Mouse (Mus musculus): ENCODE data around the gene Gm10354. TPM values are rescaled to one million over a fixed set of nuclear protein-coding genes. Genes with fewer than 3 reads are reported as not detected.
"Not testable (repeated sequence)": the region's sequence is repeated elsewhere in the genome, so short reads cannot be mapped to it uniquely, and the experiment has no call there.

Gene Gm10354
- total RNA-seq, 1 experiment = not detected

- in situ Hi-C loops (cut with MboI; ENCODE audit: low sequenced_read_pairs in 2 of 2, unreplicated experiment in 2 of 2) = not testable (repeated sequence)
These were observed 26.1 kb upstream of the Gm10354 start for GRCm38 (mm10) chr5:15004569-15005562.

GRCm38 (mm10) chr5:14998077-14998476, 19.3 kb upstream of the Gm10354 start:
- H3K9ac ChIP-seq (ENCODE audit: insufficient read depth, low read depth, low read length, poor library complexity, severe bottlenecking); H3K9me3 ChIP-seq (ENCODE audit: control insufficient read depth, insufficient read depth, low read depth, low read length); H3K36me3 ChIP-seq (ENCODE audit: control insufficient read depth, insufficient read depth, low read length, poor library complexity, severe bottlenecking); H3K27ac ChIP-seq (ENCODE audit: insufficient read depth, low read depth, low read length, poor library complexity, severe bottlenecking); DNase-seq (ENCODE audit: low read depth, low spot score); H3K4me3 ChIP-seq (ENCODE audit: insufficient read depth in 1 of 2, low read depth in 1 of 2, low read length in 2 of 2, poor library complexity in 1 of 2, severe bottlenecking in 1 of 2); H3K4me1 ChIP-seq (ENCODE audit: control insufficient read depth in 2 of 2, insufficient read depth in 2 of 2, low read length in 2 of 2, poor library complexity in 1 of 2); in situ Hi-C loops (cut with MboI; ENCODE audit: low sequenced_read_pairs in 2 of 2, unreplicated experiment in 2 of 2): not testable (repeated sequence)

More at GRCm38 (mm10) chr5:15004569-15005562, 26.1 kb upstream of the Gm10354 start:
- H3K9me3 ChIP-seq (ENCODE audit: control insufficient read depth, insufficient read depth, low read depth, low read length); H3K9ac ChIP-seq (ENCODE audit: insufficient read depth, low read depth, low read length, poor library complexity, severe bottlenecking); DNase-seq (ENCODE audit: low read depth, low spot score); H3K4me1 ChIP-seq (ENCODE audit: control insufficient read depth in 2 of 2, insufficient read depth in 2 of 2, low read length in 2 of 2, poor library complexity in 1 of 2); H3K27ac ChIP-seq (ENCODE audit: insufficient read depth, low read depth, low read length, poor library complexity, severe bottlenecking); H3K4me3 ChIP-seq (ENCODE audit: insufficient read depth in 1 of 2, low read depth in 1 of 2, low read length in 2 of 2, poor library complexity in 1 of 2, severe bottlenecking in 1 of 2); H3K36me3 ChIP-seq (ENCODE audit: control insufficient read depth, insufficient read depth, low read length, poor library complexity, severe bottlenecking): not testable (repeated sequence)

GRCm38 (mm10) chr5:14997556-14997955, 18.8 kb upstream of the Gm10354 start:
- in situ Hi-C loops (cut with MboI; ENCODE audit: low sequenced_read_pairs in 2 of 2, unreplicated experiment in 2 of 2); H3K9ac ChIP-seq (ENCODE audit: insufficient read depth, low read depth, low read length, poor library complexity, severe bottlenecking); DNase-seq (ENCODE audit: low read depth, low spot score); H3K36me3 ChIP-seq (ENCODE audit: control insufficient read depth, insufficient read depth, low read length, poor library complexity, severe bottlenecking); H3K27ac ChIP-seq (ENCODE audit: insufficient read depth, low read depth, low read length, poor library complexity, severe bottlenecking); H3K9me3 ChIP-seq (ENCODE audit: control insufficient read depth, insufficient read depth, low read depth, low read length); H3K4me3 ChIP-seq (ENCODE audit: insufficient read depth in 1 of 2, low read depth in 1 of 2, low read length in 2 of 2, poor library complexity in 1 of 2, severe bottlenecking in 1 of 2); H3K4me1 ChIP-seq (ENCODE audit: control insufficient read depth in 2 of 2, insufficient read depth in 2 of 2, low read length in 2 of 2, poor library complexity in 1 of 2): not testable (repeated sequence)

- in situ Hi-C loops (cut with MboI; ENCODE audit: low sequenced_read_pairs in 2 of 2, unreplicated experiment in 2 of 2) = not testable (repeated sequence)
These were observed 18.0 kb upstream of the Gm10354 start for GRCm38 (mm10) chr5:14996670-14997249.

GRCm38 (mm10) chr5:14994124-14994523, 15.4 kb upstream of the Gm10354 start:
- H3K4me1 ChIP-seq (ENCODE audit: control insufficient read depth in 2 of 2, insufficient read depth in 2 of 2, low read length in 2 of 2, poor library complexity in 1 of 2); H3K9me3 ChIP-seq (ENCODE audit: control insufficient read depth, insufficient read depth, low read depth, low read length); H3K27ac ChIP-seq (ENCODE audit: insufficient read depth, low read depth, low read length, poor library complexity, severe bottlenecking); H3K36me3 ChIP-seq (ENCODE audit: control insufficient read depth, insufficient read depth, low read length, poor library complexity, severe bottlenecking); H3K9ac ChIP-seq (ENCODE audit: insufficient read depth, low read depth, low read length, poor library complexity, severe bottlenecking); DNase-seq (ENCODE audit: low read depth, low spot score); in situ Hi-C loops (cut with MboI; ENCODE audit: low sequenced_read_pairs in 2 of 2, unreplicated experiment in 2 of 2); H3K4me3 ChIP-seq (ENCODE audit: insufficient read depth in 1 of 2, low read depth in 1 of 2, low read length in 2 of 2, poor library complexity in 1 of 2, severe bottlenecking in 1 of 2): not testable (repeated sequence)

More at GRCm38 (mm10) chr5:14996670-14997249, 18.0 kb upstream of the Gm10354 start:
- not testable (repeated sequence) for H3K27ac ChIP-seq (ENCODE audit: insufficient read depth, low read depth, low read length, poor library complexity, severe bottlenecking); H3K4me3 ChIP-seq (ENCODE audit: insufficient read depth in 1 of 2, low read depth in 1 of 2, low read length in 2 of 2, poor library complexity in 1 of 2, severe bottlenecking in 1 of 2); H3K4me1 ChIP-seq (ENCODE audit: control insufficient read depth in 2 of 2, insufficient read depth in 2 of 2, low read length in 2 of 2, poor library complexity in 1 of 2); H3K9ac ChIP-seq (ENCODE audit: insufficient read depth, low read depth, low read length, poor library complexity, severe bottlenecking); DNase-seq (ENCODE audit: low read depth, low spot score); H3K36me3 ChIP-seq (ENCODE audit: control insufficient read depth, insufficient read depth, low read length, poor library complexity, severe bottlenecking); H3K9me3 ChIP-seq (ENCODE audit: control insufficient read depth, insufficient read depth, low read depth, low read length)

GRCm38 (mm10) chr5:14990375-14991158, 11.8 kb upstream of the Gm10354 start:
- H3K36me3 ChIP-seq (ENCODE audit: control insufficient read depth, insufficient read depth, low read length, poor library complexity, severe bottlenecking); H3K9ac ChIP-seq (ENCODE audit: insufficient read depth, low read depth, low read length, poor library complexity, severe bottlenecking); in situ Hi-C loops (cut with MboI; ENCODE audit: low sequenced_read_pairs in 2 of 2, unreplicated experiment in 2 of 2); H3K27ac ChIP-seq (ENCODE audit: insufficient read depth, low read depth, low read length, poor library complexity, severe bottlenecking); H3K9me3 ChIP-seq (ENCODE audit: control insufficient read depth, insufficient read depth, low read depth, low read length); H3K4me1 ChIP-seq (ENCODE audit: control insufficient read depth in 2 of 2, insufficient read depth in 2 of 2, low read length in 2 of 2, poor library complexity in 1 of 2); H3K4me3 ChIP-seq (ENCODE audit: insufficient read depth in 1 of 2, low read depth in 1 of 2, low read length in 2 of 2, poor library complexity in 1 of 2, severe bottlenecking in 1 of 2); DNase-seq (ENCODE audit: low read depth, low spot score): not testable (repeated sequence)

- DNase-seq (ENCODE audit: low read depth, low spot score); H3K9me3 ChIP-seq (ENCODE audit: control insufficient read depth, insufficient read depth, low read depth, low read length); H3K4me3 ChIP-seq (ENCODE audit: insufficient read depth in 1 of 2, low read depth in 1 of 2, low read length in 2 of 2, poor library complexity in 1 of 2, severe bottlenecking in 1 of 2); H3K4me1 ChIP-seq (ENCODE audit: control insufficient read depth in 2 of 2, insufficient read depth in 2 of 2, low read length in 2 of 2, poor library complexity in 1 of 2); H3K36me3 ChIP-seq (ENCODE audit: control insufficient read depth, insufficient read depth, low read length, poor library complexity, severe bottlenecking); in situ Hi-C loops (cut with MboI; ENCODE audit: low sequenced_read_pairs in 2 of 2, unreplicated experiment in 2 of 2); H3K9ac ChIP-seq (ENCODE audit: insufficient read depth, low read depth, low read length, poor library complexity, severe bottlenecking); H3K27ac ChIP-seq (ENCODE audit: insufficient read depth, low read depth, low read length, poor library complexity, severe bottlenecking): not testable (repeated sequence)
These were observed 8.1 kb upstream of the Gm10354 start for GRCm38 (mm10) chr5:14986649-14987387.
